In genomic region chr2:61593871-61594304, GRCm38 (mm10) we compare ENCODE assay signal across 7 mouse cellular contexts. TPM values are rescaled to one million over a fixed set of nuclear protein-coding genes. Genes with fewer than 3 reads are reported as not detected.
DNase-seq lines count a peak whose midpoint lies in the region; ATAC-seq lines count a peak whose summit lies in the region.

No protein-coding gene starts in this region.

- no peaks in the 10 kb centered on the region for H3K36me3 ChIP-seq in embryonic facial prominence, embryonic 10.5 days (replicated peaks)
- no peaks in the 10 kb centered on the region for H3K36me3 ChIP-seq in intestine, embryonic 14.5 days (ENCODE audit: control insufficient read depth, insufficient read depth, low read length)
- H3K36me3 ChIP-seq in midbrain, embryonic 14.5 days (ENCODE audit: control insufficient read depth, insufficient read depth, low read length) = no peaks in the 10 kb centered on the region

- no peaks in the 10 kb centered on the region for H3K9me3 ChIP-seq in embryonic facial prominence, embryonic 10.5 days
- H3K9me3 ChIP-seq in intestine, embryonic 14.5 days (ENCODE audit: control insufficient read depth, low read length) = no peaks in the 10 kb centered on the region
- H3K9me3 ChIP-seq in midbrain, embryonic 14.5 days (ENCODE audit: control insufficient read depth, low read length) = no peaks in the 10 kb centered on the region

- peak overlapping the region; percentile 69 for H3K9ac ChIP-seq in intestine, embryonic 14.5 days (ENCODE audit: low read length)
- H3K9ac ChIP-seq in midbrain, embryonic 14.5 days (replicated peaks; ENCODE audit: low read length) = peak overlapping the region; percentile 76

- H3K4me1 ChIP-seq in embryonic facial prominence, embryonic 10.5 days = 0 out of 2 replicates have a peak, but pooled peaks cover 2% of the 10 kb centered on the region
- H3K4me1 ChIP-seq in intestine, embryonic 14.5 days (replicated peaks; ENCODE audit: control insufficient read depth, insufficient read depth, low read length) = 0 out of 2 replicates have a peak, but pooled peaks cover 3% of the 10 kb centered on the region
- H3K4me1 ChIP-seq in midbrain, embryonic 14.5 days (ENCODE audit: control insufficient read depth, insufficient read depth, low read length) = peaks cover 6% of the 10 kb centered on the region; the same call in 1 of the 2 replicates

- WGBS in embryonic facial prominence, embryonic 10.5 days = 7% methylated on average over 12 of the region's 12 CpGs
- 2% methylated on average over 12 of the region's 12 CpGs for WGBS in intestine, embryonic 14.5 days
- WGBS in midbrain, embryonic 14.5 days = 4% methylated on average over 12 of the region's 12 CpGs

- no peak for ATAC-seq in intestine, embryonic 14.5 days (replicated peaks; ENCODE audit: low FRiP score, low TSS enrichment, low read depth)
- no peak for ATAC-seq in midbrain, embryonic 14.5 days (ENCODE audit: low FRiP score, low TSS enrichment)

- H3K4me2 ChIP-seq in intestine, embryonic 14.5 days (ENCODE audit: low read length) = peak overlapping the region; percentile 86
- peak overlapping the region; percentile 88 for H3K4me2 ChIP-seq in midbrain, embryonic 14.5 days (ENCODE audit: low read length)

- peak; percentile 31 for DNase-seq in 3134 (ENCODE audit: extremely low read depth, insufficient read length, low spot score)
- peak; percentile 83 for DNase-seq in A20 (ENCODE audit: low read depth, low spot score)
- no peak for DNase-seq in embryonic facial prominence, embryonic 10.5 days (ENCODE audit: low spot score)
- DNase-seq in intestine, embryonic 14.5 days (ENCODE audit: low spot score) = no peak
- DNase-seq in midbrain, embryonic 14.5 days = peak; percentile 26
- no peak for DNase-seq in cerebellum, postnatal 4 days (ENCODE audit: low spot score in 2 of 2)
- DNase-seq in right cerebral cortex, adult 2 months (ENCODE audit: low spot score in 2 of 2) = no peak

- peak overlapping the region; percentile 93 for H3K27ac ChIP-seq in embryonic facial prominence, embryonic 10.5 days (replicated peaks)
- H3K27ac ChIP-seq in intestine, embryonic 14.5 days (ENCODE audit: low read depth) = peak overlapping the region; percentile 79
- no peak overlapping the region for H3K27ac ChIP-seq in midbrain, embryonic 14.5 days (replicated peaks; ENCODE audit: low read depth, low read length)

- H3K4me3 ChIP-seq in embryonic facial prominence, embryonic 10.5 days = peak overlapping the region; percentile 94
- H3K4me3 ChIP-seq in intestine, embryonic 14.5 days (ENCODE audit: low read depth, low read length) = peak overlapping the region; percentile 77
- H3K4me3 ChIP-seq in midbrain, embryonic 14.5 days (replicated peaks; ENCODE audit: low read depth, low read length) = peak overlapping the region; percentile 91

- H3K27me3 ChIP-seq in embryonic facial prominence, embryonic 10.5 days (replicated peaks; ENCODE audit: low read depth, poor library complexity, severe bottlenecking) = no peaks in the 10 kb centered on the region
- no peaks in the 10 kb centered on the region for H3K27me3 ChIP-seq in intestine, embryonic 14.5 days (replicated peaks; ENCODE audit: control insufficient read depth, insufficient read depth, low read length)
- no peaks in the 10 kb centered on the region for H3K27me3 ChIP-seq in midbrain, embryonic 14.5 days (ENCODE audit: control insufficient read depth, insufficient read depth, low read length)

RNA-seq across cellular contexts. Expression of gene Tank, which starts 15.5 kb away (rescaled TPM):
- 23.4 and 25.7 TPM in 2 replicates for polyA plus RNA-seq in embryonic facial prominence, embryonic 10.5 days (2016; fragmentation: Nextera tagmentation; extraction: Ambion mirVana)
- polyA plus RNA-seq in intestine, embryonic 14.5 days (2014; fragmentation: Nextera tagmentation; extraction: Ambion mirVana) = 30.7 and 32.0 TPM in 2 replicates
- 33.3 and 37.1 TPM in 2 replicates for polyA plus RNA-seq in midbrain, embryonic 14.5 days (2014; fragmentation: Nextera tagmentation; extraction: Ambion mirVana)

Comparison
In these comparisons a context has a peak if more than half of its experiments do, and no peak if none do; other contexts are left out.
1. DNase-seq: peak in 3134 (single experiment), A20 (single experiment) and midbrain, embryonic 14.5 days (single experiment); none in embryonic facial prominence, embryonic 10.5 days (single experiment), intestine, embryonic 14.5 days (single experiment), cerebellum, postnatal 4 days (0 of 2) and right cerebral cortex, adult 2 months (0 of 2).
2. Peak in every context shown above with its lines, with median percentiles within 50 percentile points of each other: H3K4me3 ChIP-seq.